Mouse (Mus musculus) MEL (cell line): ENCODE data around the gene Mybpc2. TPM values are rescaled to one million over a fixed set of nuclear protein-coding genes. Genes with fewer than 3 reads are reported as not detected.

Source experiments
- DNase-seq: peaks from one replicate; pipeline ENCODE4 v3.0.0; 2011; ENCODE audit warnings: low read depth, low spot score
- H3K27ac ChIP-seq: 2 replicates; pipeline ENCODE4 v1.5.1; 2012; ENCODE audit warnings: low read depth, mild to moderate bottlenecking, control low read depth, low read length, moderate library complexity; ENCODE audit not compliant: control insufficient read depth
- H3K27me3 ChIP-seq, 2 experiments: fragments of 150-350 bp in 1 of 2; sonication (generic) in 1 of 2; 2 replicates each; pipeline ENCODE4 v1.6.1; 2012; ENCODE audit warnings: low read length in 2 of 2, mild to moderate bottlenecking in 2 of 2, improper control_type of control experiment in 1 of 2, moderate library complexity in 1 of 2; ENCODE audit not compliant: insufficient read depth in 2 of 2, control insufficient read depth in 1 of 2
- H3K36me3 ChIP-seq, 2 experiments: 2 replicates each; pipeline ENCODE4 v1.6.1; 2012 to 2014; ENCODE audit warnings: low read length in 2 of 2, improper control_type of control experiment in 1 of 2, inconsistent platforms in 1 of 2, mild to moderate bottlenecking in 1 of 2; ENCODE audit not compliant: insufficient read depth in 2 of 2, control insufficient read depth in 1 of 2
- H3K4me1 ChIP-seq, 2 experiments: fragments of 150-350 bp in 1 of 2; sonication (generic) in 1 of 2; 2 replicates each; pipeline ENCODE4 v1.6.1; 2012; ENCODE audit warnings: low read length in 2 of 2, improper control_type of control experiment in 1 of 2, mild to moderate bottlenecking in 1 of 2; ENCODE audit not compliant: insufficient read depth in 2 of 2, control insufficient read depth in 1 of 2
- H3K4me3 ChIP-seq, 2 experiments: fragments of 150-350 bp in 1 of 2; sonication (generic) in 1 of 2; 2 replicates each; pipeline ENCODE4 v1.5.1; 2012; ENCODE audit warnings: low read depth in 2 of 2, low read length in 2 of 2, mild to moderate bottlenecking in 2 of 2, moderate library complexity in 2 of 2, control low read depth in 1 of 2, improper control_type of control experiment in 1 of 2; ENCODE audit not compliant: control insufficient read depth in 1 of 2, insufficient read depth in 1 of 2
- H3K79me2 ChIP-seq: 2 replicates; pipeline ENCODE4 v1.6.1; 2012; ENCODE audit warnings: mild to moderate bottlenecking, low read length, moderate library complexity; ENCODE audit not compliant: control insufficient read depth, poor library complexity, insufficient read depth
- H3K9ac ChIP-seq: 2 replicates; pipeline ENCODE4 v1.6.1; 2012; ENCODE audit warnings: low read depth, mild to moderate bottlenecking, control low read depth, low read length, moderate library complexity; ENCODE audit not compliant: control insufficient read depth, poor library complexity, severe bottlenecking
- H3K9me3 ChIP-seq: fragments of 150-350 bp; sonication (generic); replicated peaks from 2 replicates; pipeline ENCODE4 v1.6.1; 2012; ENCODE audit warnings: mild to moderate bottlenecking, low read length, improper control_type of control experiment, moderate library complexity; ENCODE audit not compliant: insufficient read depth
- BHLHE40 ChIP-seq: IDR thresholded peaks from 2 replicates; pipeline ENCODE4 v1.6.1; 2012; ENCODE audit warnings: low read depth, mild to moderate bottlenecking, inconsistent platforms, low read length, improper control_type of control experiment, borderline replicate concordance
- CHD1 ChIP-seq: IDR thresholded peaks from 2 replicates; pipeline ENCODE4 v1.6.1; 2012; ENCODE audit warnings: low read depth, mild to moderate bottlenecking, inconsistent platforms, low read length, improper control_type of control experiment
- CTCF ChIP-seq, 3 experiments: IDR thresholded peaks in 2 of 3; conservative IDR thresholded peaks in 1 of 3; 2 replicates each; pipeline ENCODE4 v1.5.1; 2011 to 2012; ENCODE audit warnings: low read length in 3 of 3, low read depth in 2 of 3, mild to moderate bottlenecking in 2 of 3, improper control_type of control experiment in 1 of 3, inconsistent platforms in 1 of 3, mixed read lengths in 1 of 3, moderate library complexity in 1 of 3; ENCODE audit not compliant: control insufficient read depth in 1 of 3, insufficient read depth in 1 of 3, poor library complexity in 1 of 3, severe bottlenecking in 1 of 3
- ETS1 ChIP-seq: IDR thresholded peaks from 2 replicates; pipeline ENCODE4 v1.6.1; 2012; ENCODE audit warnings: low read depth, mild to moderate bottlenecking, inconsistent platforms, low read length, improper control_type of control experiment, moderate library complexity
- JUND ChIP-seq: IDR thresholded peaks from 2 replicates; pipeline ENCODE4 v1.6.1; 2011; ENCODE audit warnings: low read depth, mild to moderate bottlenecking, improper control_type of control experiment, low read length
- KAT2A ChIP-seq: conservative IDR thresholded peaks from 2 replicates; pipeline ENCODE4 v1.6.1; 2012; ENCODE audit warnings: low read depth, low read length, improper control_type of control experiment, inconsistent platforms
- MYB ChIP-seq: IDR thresholded peaks from 2 replicates; pipeline ENCODE4 v1.6.1; 2011; ENCODE audit warnings: mild to moderate bottlenecking, low read depth, low read length, improper control_type of control experiment
- NRF1 ChIP-seq: IDR thresholded peaks from 2 replicates; pipeline ENCODE4 v1.6.1; 2014; ENCODE audit warnings: low read depth, mild to moderate bottlenecking, inconsistent platforms, low read length, improper control_type of control experiment, moderate library complexity; ENCODE audit not compliant: poor library complexity, insufficient read depth, severe bottlenecking
- POLR2AphosphoS2 ChIP-seq: IDR thresholded peaks from 2 replicates; pipeline ENCODE4 v1.6.1; 2011; ENCODE audit warnings: low read length, improper control_type of control experiment
- RAD21 ChIP-seq: IDR thresholded peaks from 2 replicates; pipeline ENCODE4 v1.6.1; 2011; ENCODE audit warnings: mild to moderate bottlenecking, low read depth, low read length, improper control_type of control experiment
- RCOR1 ChIP-seq: IDR thresholded peaks from 2 replicates; pipeline ENCODE4 v1.6.1; 2012; ENCODE audit warnings: low read depth, mild to moderate bottlenecking, inconsistent platforms, low read length, improper control_type of control experiment
- SIN3A ChIP-seq: IDR thresholded peaks from 2 replicates; pipeline ENCODE4 v1.6.1; 2012; ENCODE audit warnings: low read length, improper control_type of control experiment, inconsistent platforms
- SMC3 ChIP-seq: IDR thresholded peaks from 2 replicates; pipeline ENCODE4 v1.6.1; 2011; ENCODE audit warnings: low read depth, low read length, improper control_type of control experiment
- UBTF ChIP-seq: IDR thresholded peaks from 2 replicates; pipeline ENCODE4 v1.6.1; 2012; ENCODE audit warnings: low read depth, mild to moderate bottlenecking, inconsistent platforms, low read length, improper control_type of control experiment, moderate library complexity, borderline replicate concordance; ENCODE audit not compliant: insufficient read depth
- polyA plus RNA-seq, 2 experiments: library from polyadenylated mRNA; stranded (reverse) in 1 of 2; unstranded in 1 of 2; fragments of >175 nt in 1 of 2; fragments of >200 nt in 1 of 2; gene quantifications; 2 replicates each; pipeline versions ENCODE4 v1.2.1 to v1.2.4; 2012; ENCODE audit warnings: low replicate concordance in 2 of 2, low read depth in 1 of 2; ENCODE audit not compliant: insufficient read length in 2 of 2, insufficient read depth in 1 of 2, missing spikeins in 1 of 2
- total RNA-seq: library from RNA; depleted of rRNA; stranded (reverse); fragments of 300-350 nt; gene quantifications from 2 replicates; pipeline ENCODE4 v1.2.3, GENCODE M21; 2012

The Mybpc2 gene
- total and polyA plus RNA-seq, 3 experiments, result not detected

DNA sequence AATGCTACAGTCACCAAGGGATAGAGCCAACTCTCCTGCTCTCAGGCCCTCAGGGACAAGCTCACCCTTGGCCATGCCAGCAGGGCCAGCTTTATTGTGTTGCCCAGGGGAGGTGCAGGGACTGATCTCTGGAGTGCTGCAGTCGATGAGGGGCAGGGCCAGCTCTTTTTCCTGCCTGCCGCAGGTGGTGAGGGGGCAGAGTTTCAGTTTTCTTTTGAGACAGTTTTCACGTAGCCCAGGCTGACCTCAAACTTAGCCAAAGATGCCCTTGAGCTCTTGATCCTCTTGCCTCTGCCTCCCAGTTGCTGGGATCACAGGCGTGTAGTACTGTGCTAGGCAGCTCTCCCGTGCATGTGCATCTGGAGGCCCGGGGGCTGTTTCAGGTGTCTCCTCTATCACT, 46.5 kb upstream of the Mybpc2 start:
- Histone ChIP-seq H3K9ac (no peak overlapping the region), H3K4me1 (no peaks in the 10 kb centered on the region), H3K4me3 (no peak overlapping the region), H3K27me3 (no peaks in the 10 kb centered on the region), H3K79me2 (no peaks in the 10 kb centered on the region), H3K36me3 (no peaks in the 10 kb centered on the region), H3K27ac (no peak overlapping the region), H3K9me3 (no peaks in the 10 kb centered on the region)
- no peak for TF ChIP-seq RAD21
- no peak for TF ChIP-seq KAT2A
- DNase-seq, result no peak

DNA sequence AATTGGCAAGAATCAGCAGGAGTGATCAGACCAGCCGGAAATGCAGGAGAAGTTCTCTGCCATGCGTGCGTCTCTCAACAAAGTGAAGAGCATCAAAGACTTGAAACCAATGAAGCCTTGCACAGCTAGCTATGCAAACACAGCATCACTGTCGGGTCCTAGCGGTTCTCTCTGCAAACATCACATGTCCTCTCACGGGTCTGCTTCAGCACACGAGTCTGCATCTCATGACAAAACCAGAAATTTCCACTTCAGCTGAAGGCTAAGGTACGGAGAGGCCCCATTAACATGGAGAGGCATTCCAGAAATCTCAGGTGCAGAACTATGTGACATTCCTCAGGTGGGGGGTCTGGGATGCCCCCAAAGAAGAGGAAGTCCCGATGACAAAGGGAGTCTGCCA, 44.3 kb upstream of the Mybpc2 start:
- DNase-seq, result no peak
- Histone ChIP-seq H3K79me2 (no peaks in the 10 kb centered on the region), H3K27me3 (no peaks in the 10 kb centered on the region), H3K27ac (no peak overlapping the region), H3K4me3 (no peak overlapping the region), H3K9ac (no peak overlapping the region), H3K36me3 (no peaks in the 10 kb centered on the region), H3K4me1 (no peaks in the 10 kb centered on the region), H3K9me3 (no peaks in the 10 kb centered on the region)
- no peak for TF ChIP-seq NRF1
- TF ChIP-seq ETS1, result no peak
- TF ChIP-seq CTCF (IDR thresholded peaks at IDR 0.05 in 2 of 3, conservative IDR thresholded peaks at IDR 0.05 in 1 of 3; ENCODE audit: control insufficient read depth in 1 of 3, insufficient read depth in 1 of 3, low read depth in 2 of 3, low read length in 3 of 3, poor library complexity in 1 of 3, severe bottlenecking in 1 of 3), result no peak
- TF ChIP-seq CHD1, result no peak
- no peak for TF ChIP-seq MYB
- TF ChIP-seq JUND, result no peak
- no peak for TF ChIP-seq BHLHE40
- no peak for TF ChIP-seq RAD21
- TF ChIP-seq RCOR1, result no peak

DNA sequence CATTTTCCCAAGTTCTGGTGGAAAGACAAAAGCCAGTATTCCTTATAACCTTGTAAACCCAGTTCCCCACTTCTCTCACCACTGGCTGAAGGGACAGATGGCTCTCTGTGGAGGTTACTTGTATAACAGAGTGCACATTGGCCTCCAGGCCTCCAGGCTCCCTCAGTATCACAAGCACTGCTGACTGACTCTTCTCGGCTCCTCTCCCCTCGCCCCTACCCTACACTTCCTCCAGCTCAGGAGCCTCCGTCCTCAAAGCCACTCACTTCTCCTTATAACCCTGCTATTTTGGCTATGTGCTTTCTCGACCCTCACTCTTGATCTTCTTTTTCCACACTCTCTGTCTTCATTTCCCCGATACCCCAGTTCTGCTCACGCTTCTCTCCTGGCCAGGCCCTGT, 41.0 kb upstream of the Mybpc2 start:
- H3K27me3 ChIP-seq, result no peaks in the 10 kb centered on the region
- TF ChIP-seq UBTF (no peak), POLR2AphosphoS2 (no peak), SIN3A (no peak), SMC3 (no peak)
- no peak overlapping the region for H3K27ac ChIP-seq
- no peaks in the 10 kb centered on the region for H3K4me1 ChIP-seq
- no peaks in the 10 kb centered on the region for H3K79me2 ChIP-seq
- no peak for DNase-seq
- no peak overlapping the region for H3K9ac ChIP-seq
- no peaks in the 10 kb centered on the region for H3K36me3 ChIP-seq
- H3K4me3 ChIP-seq, result no peak overlapping the region
- H3K9me3 ChIP-seq, result no peaks in the 10 kb centered on the region
